Mouse (Mus musculus): Measurements from ENCODE around the gene Lrfn4. TPM values are rescaled to one million over a fixed set of nuclear protein-coding genes. Genes with fewer than 3 reads are reported as not detected.
"Not testable (repeated sequence)": the region's sequence is repeated elsewhere in the genome, so short reads cannot be mapped to it uniquely, and the experiment has no call there.

Gene Lrfn4
- polyA plus RNA-seq, 1 experiment from 2014 or later: 12.6 TPM

DNA sequence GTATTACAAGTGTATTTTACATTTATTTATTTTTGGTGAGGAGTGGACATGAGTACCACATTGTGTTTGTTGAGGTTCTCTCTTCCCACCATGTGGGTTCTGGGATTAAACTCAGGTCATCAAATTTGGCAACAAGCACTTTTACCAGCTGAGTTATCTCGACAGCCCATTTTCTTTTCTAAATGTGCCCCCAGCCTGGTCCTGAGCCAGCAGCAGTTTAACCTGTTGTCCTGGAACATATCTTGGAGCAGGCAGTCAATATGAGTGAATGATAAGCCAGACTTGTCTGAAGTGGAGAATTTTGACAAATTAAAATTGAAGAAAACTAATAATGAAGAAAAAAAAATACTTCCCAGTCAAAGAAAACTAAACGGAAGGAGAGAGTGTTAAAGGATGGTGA lies 19.4 kb downstream of the Lrfn4 start:
- Histone ChIP-seq H3K36me3 (ENCODE audit: control insufficient read depth, insufficient read depth, low read length) (no peaks in the 10 kb centered on the region), H3K9me3 (replicated peaks; ENCODE audit: control insufficient read depth, low read length) (no peaks in the 10 kb centered on the region), H3K4me2 (ENCODE audit: low read length) (no peak overlapping the region), H3K27me3 (replicated peaks; ENCODE audit: control insufficient read depth, insufficient read depth, low read length) (no peaks in the 10 kb centered on the region), H3K4me3 (ENCODE audit: low read depth, low read length) (no peak overlapping the region), H3K27ac (ENCODE audit: low read depth, low read length) (no peak overlapping the region), H3K4me1 (ENCODE audit: control insufficient read depth, insufficient read depth, low read length) (no peaks in the 10 kb centered on the region), H3K9ac (ENCODE audit: low read length) (no peak overlapping the region)
- WGBS: 76% methylated on average over 2 of the region's 2 CpGs
- ATAC-seq: no peak
- no peak for DNase-seq (ENCODE audit: low spot score)

DNA sequence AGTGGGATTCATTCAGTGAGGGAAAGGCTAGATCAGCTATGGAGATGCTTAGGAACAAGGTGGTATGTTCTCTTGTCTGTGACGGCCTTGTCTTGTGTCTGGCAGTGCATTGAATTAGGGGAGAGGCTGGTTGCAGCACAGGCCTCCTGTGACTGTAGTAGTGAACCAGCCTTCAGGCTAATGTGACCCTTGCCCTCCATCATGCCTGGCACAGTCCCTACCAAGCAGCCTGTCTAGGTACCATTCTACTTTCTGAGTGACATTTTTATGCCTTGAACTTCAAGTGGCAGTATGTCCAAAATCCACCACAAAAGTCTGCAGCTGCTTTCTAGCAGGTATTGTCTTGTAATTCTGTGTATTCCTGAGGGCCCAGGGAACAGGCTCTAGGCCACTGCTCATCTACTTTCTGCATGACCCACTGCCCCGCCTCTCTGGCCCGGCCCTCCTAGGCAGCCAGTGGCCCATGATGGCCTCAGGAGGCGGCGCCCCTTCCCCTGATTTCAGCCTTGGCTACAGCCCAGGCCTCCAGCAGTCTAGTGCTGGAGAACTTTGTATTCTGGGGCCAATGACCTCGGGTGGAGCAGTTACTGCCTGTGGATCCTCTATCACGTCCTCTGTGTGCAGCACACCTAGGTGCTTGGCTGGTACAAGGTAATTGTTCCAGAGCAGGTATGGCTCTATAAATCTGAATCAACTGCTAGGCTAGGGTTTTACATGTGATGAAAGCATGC lies 21.5 kb downstream of the Lrfn4 start:
- Histone ChIP-seq H3K27ac (ENCODE audit: low read depth, low read length) (no peak overlapping the region), H3K9ac (ENCODE audit: low read length) (no peak overlapping the region), H3K4me1 (ENCODE audit: control insufficient read depth, insufficient read depth, low read length) (no peaks in the 10 kb centered on the region), H3K9me3 (replicated peaks; ENCODE audit: control insufficient read depth, low read length) (no peaks in the 10 kb centered on the region), H3K4me3 (ENCODE audit: low read depth, low read length) (no peak overlapping the region), H3K27me3 (replicated peaks; ENCODE audit: control insufficient read depth, insufficient read depth, low read length) (no peaks in the 10 kb centered on the region), H3K4me2 (ENCODE audit: low read length) (no peak overlapping the region), H3K36me3 (ENCODE audit: control insufficient read depth, insufficient read depth, low read length) (no peaks in the 10 kb centered on the region)
- no peak for ATAC-seq
- WGBS: 57% methylated on average over 7 of the region's 7 CpGs
- no peak for DNase-seq (ENCODE audit: low spot score)

GRCm38 (mm10) chr19:4590025-4590424 lies 25.4 kb downstream of the Lrfn4 start:
- Histone ChIP-seq H3K9ac (ENCODE audit: low read length) (no peak overlapping the region), H3K36me3 (ENCODE audit: control insufficient read depth, insufficient read depth, low read length) (no peaks in the 10 kb centered on the region), H3K4me3 (ENCODE audit: low read depth, low read length) (no peak overlapping the region), H3K9me3 (replicated peaks; ENCODE audit: control insufficient read depth, low read length) (no peaks in the 10 kb centered on the region), H3K4me1 (ENCODE audit: control insufficient read depth, insufficient read depth, low read length) (no peaks in the 10 kb centered on the region), H3K4me2 (ENCODE audit: low read length) (no peak overlapping the region), H3K27ac (ENCODE audit: low read depth, low read length) (no peak overlapping the region), H3K27me3 (replicated peaks; ENCODE audit: control insufficient read depth, insufficient read depth, low read length) (no peaks in the 10 kb centered on the region)
- DNase-seq (ENCODE audit: low spot score) (no peak), ATAC-seq (no peak)
- WGBS: 96% methylated on average over 3 of the region's 3 CpGs

- DNase-seq (ENCODE audit: low spot score) (no peak), ATAC-seq (no peak)
- no peak overlapping the region for H3K27ac ChIP-seq (ENCODE audit: low read depth, low read length)
Measured at GRCm38 (mm10) chr19:4589081-4589480, 26.4 kb downstream of the Lrfn4 start.

DNA sequence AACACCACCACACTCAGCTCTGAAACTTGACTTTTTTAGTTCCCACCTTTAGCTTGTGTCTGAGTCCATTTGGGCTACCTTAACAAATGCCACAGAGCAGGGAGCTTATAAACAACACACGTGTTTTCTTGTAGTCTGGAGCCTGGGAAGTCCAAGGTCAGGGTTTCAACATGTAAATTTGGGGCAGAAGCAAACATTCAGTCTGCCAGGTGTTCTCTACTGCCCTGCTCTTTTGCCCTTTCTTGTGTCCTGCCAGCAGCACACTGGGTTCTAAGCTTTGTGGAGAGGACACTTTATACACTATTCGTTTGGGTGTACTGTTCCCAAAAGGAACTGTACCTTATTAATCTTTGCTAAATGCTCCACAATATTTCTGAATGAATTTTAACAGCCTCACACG lies 27.0 kb downstream of the Lrfn4 start:
- no peak overlapping the region for H3K27ac ChIP-seq (ENCODE audit: low read depth, low read length)
- no peaks in the 10 kb centered on the region for H3K9me3 ChIP-seq (replicated peaks; ENCODE audit: control insufficient read depth, low read length)
- H3K4me3 ChIP-seq (ENCODE audit: low read depth, low read length): no peak overlapping the region
- H3K36me3 ChIP-seq (ENCODE audit: control insufficient read depth, insufficient read depth, low read length): no peaks in the 10 kb centered on the region
- H3K27me3 ChIP-seq (replicated peaks; ENCODE audit: control insufficient read depth, insufficient read depth, low read length): no peaks in the 10 kb centered on the region
- H3K4me1 ChIP-seq (ENCODE audit: control insufficient read depth, insufficient read depth, low read length): no peaks in the 10 kb centered on the region
- 68% methylated on average over 3 of the region's 3 CpGs for WGBS
- ATAC-seq (no peak), DNase-seq (ENCODE audit: low spot score) (no peak)
- no peak overlapping the region for H3K9ac ChIP-seq (ENCODE audit: low read length)
- no peak overlapping the region for H3K4me2 ChIP-seq (ENCODE audit: low read length)

More at GRCm38 (mm10) chr19:4589081-4589480, 26.4 kb downstream of the Lrfn4 start:
- H3K36me3 ChIP-seq (ENCODE audit: control insufficient read depth, insufficient read depth, low read length): no peaks in the 10 kb centered on the region
- H3K4me2 ChIP-seq (ENCODE audit: low read length): no peak overlapping the region
- WGBS: 50% methylated on average over 1 of the region's 1 CpGs
- H3K9ac ChIP-seq (ENCODE audit: low read length): no peak overlapping the region
- H3K4me3 ChIP-seq (ENCODE audit: low read depth, low read length): no peak overlapping the region
- H3K27me3 ChIP-seq (replicated peaks; ENCODE audit: control insufficient read depth, insufficient read depth, low read length): no peaks in the 10 kb centered on the region
- no peaks in the 10 kb centered on the region for H3K4me1 ChIP-seq (ENCODE audit: control insufficient read depth, insufficient read depth, low read length)
- no peaks in the 10 kb centered on the region for H3K9me3 ChIP-seq (replicated peaks; ENCODE audit: control insufficient read depth, low read length)

GRCm38 (mm10) chr19:4587426-4587825 lies 28.0 kb downstream of the Lrfn4 start:
- DNase-seq (ENCODE audit: low spot score): no peak
- no peak for ATAC-seq
- H3K9ac ChIP-seq (ENCODE audit: low read length): no peak overlapping the region
- H3K36me3 ChIP-seq (ENCODE audit: control insufficient read depth, insufficient read depth, low read length): no peaks in the 10 kb centered on the region
- no peaks in the 10 kb centered on the region for H3K4me1 ChIP-seq (ENCODE audit: control insufficient read depth, insufficient read depth, low read length)
- no peaks in the 10 kb centered on the region for H3K9me3 ChIP-seq (replicated peaks; ENCODE audit: control insufficient read depth, low read length)
- WGBS: 72% methylated on average over 2 of the region's 2 CpGs
- H3K4me3 ChIP-seq (ENCODE audit: low read depth, low read length): no peak overlapping the region
- H3K27me3 ChIP-seq (replicated peaks; ENCODE audit: control insufficient read depth, insufficient read depth, low read length): no peaks in the 10 kb centered on the region
- no peak overlapping the region for H3K27ac ChIP-seq (ENCODE audit: low read depth, low read length)
- H3K4me2 ChIP-seq (ENCODE audit: low read length): no peak overlapping the region

- not testable (repeated sequence) for H3K4me3 ChIP-seq (ENCODE audit: low read depth, low read length); ATAC-seq; H3K4me1 ChIP-seq (ENCODE audit: control insufficient read depth, insufficient read depth, low read length); DNase-seq (ENCODE audit: low spot score); H3K9ac ChIP-seq (ENCODE audit: low read length); H3K27me3 ChIP-seq (replicated peaks; ENCODE audit: control insufficient read depth, insufficient read depth, low read length); H3K27ac ChIP-seq (ENCODE audit: low read depth, low read length); H3K36me3 ChIP-seq (ENCODE audit: control insufficient read depth, insufficient read depth, low read length); H3K4me2 ChIP-seq (ENCODE audit: low read length); H3K9me3 ChIP-seq (replicated peaks; ENCODE audit: control insufficient read depth, low read length)
Measured at GRCm38 (mm10) chr19:4586783-4587182, 28.7 kb downstream of the Lrfn4 start.

GRCm38 (mm10) chr19:4583856-4584255 lies 31.6 kb downstream of the Lrfn4 start:
- no peak overlapping the region; the same call in 1 of the 2 replicates for H3K9ac ChIP-seq (ENCODE audit: low read length)
- ATAC-seq (no peak), DNase-seq (ENCODE audit: low spot score) (peak; percentile 37)
- no peaks in the 10 kb centered on the region for H3K36me3 ChIP-seq (ENCODE audit: control insufficient read depth, insufficient read depth, low read length)
- no peak overlapping the region for H3K27ac ChIP-seq (ENCODE audit: low read depth, low read length)
- no peaks in the 10 kb centered on the region for H3K9me3 ChIP-seq (replicated peaks; ENCODE audit: control insufficient read depth, low read length)
- 77% methylated on average over 2 of the region's 2 CpGs for WGBS
- H3K4me1 ChIP-seq (ENCODE audit: control insufficient read depth, insufficient read depth, low read length): no peaks in the 10 kb centered on the region
- no peak overlapping the region for H3K4me3 ChIP-seq (ENCODE audit: low read depth, low read length)
- H3K4me2 ChIP-seq (ENCODE audit: low read length): no peak overlapping the region
- H3K27me3 ChIP-seq (replicated peaks; ENCODE audit: control insufficient read depth, insufficient read depth, low read length): no peaks in the 10 kb centered on the region

GRCm38 (mm10) chr19:4579296-4579695 lies 36.2 kb downstream of the Lrfn4 start:
- DNase-seq (ENCODE audit: low spot score) (no peak), ATAC-seq (no peak)

More at GRCm38 (mm10) chr19:4579296-4579695, 36.2 kb downstream of the Lrfn4 start:
- Histone ChIP-seq H3K27me3 (replicated peaks; ENCODE audit: control insufficient read depth, insufficient read depth, low read length) (no peaks in the 10 kb centered on the region), H3K4me2 (ENCODE audit: low read length) (no peak overlapping the region), H3K4me3 (ENCODE audit: low read depth, low read length) (no peak overlapping the region), H3K36me3 (ENCODE audit: control insufficient read depth, insufficient read depth, low read length) (no peaks in the 10 kb centered on the region), H3K9ac (ENCODE audit: low read length) (no peak overlapping the region), H3K4me1 (ENCODE audit: control insufficient read depth, insufficient read depth, low read length) (no peaks in the 10 kb centered on the region), H3K27ac (ENCODE audit: low read depth, low read length) (no peak overlapping the region), H3K9me3 (replicated peaks; ENCODE audit: control insufficient read depth, low read length) (no peaks in the 10 kb centered on the region)
- 90% methylated on average over 5 of the region's 5 CpGs for WGBS
